Mouse (Mus musculus): ENCODE results near the gene 1810049J17Rik.
"Not testable (repeated sequence)": the region's sequence is repeated elsewhere in the genome, so short reads cannot be mapped to it uniquely, and the experiment has no call there.

The 1810049J17Rik gene

DNA sequence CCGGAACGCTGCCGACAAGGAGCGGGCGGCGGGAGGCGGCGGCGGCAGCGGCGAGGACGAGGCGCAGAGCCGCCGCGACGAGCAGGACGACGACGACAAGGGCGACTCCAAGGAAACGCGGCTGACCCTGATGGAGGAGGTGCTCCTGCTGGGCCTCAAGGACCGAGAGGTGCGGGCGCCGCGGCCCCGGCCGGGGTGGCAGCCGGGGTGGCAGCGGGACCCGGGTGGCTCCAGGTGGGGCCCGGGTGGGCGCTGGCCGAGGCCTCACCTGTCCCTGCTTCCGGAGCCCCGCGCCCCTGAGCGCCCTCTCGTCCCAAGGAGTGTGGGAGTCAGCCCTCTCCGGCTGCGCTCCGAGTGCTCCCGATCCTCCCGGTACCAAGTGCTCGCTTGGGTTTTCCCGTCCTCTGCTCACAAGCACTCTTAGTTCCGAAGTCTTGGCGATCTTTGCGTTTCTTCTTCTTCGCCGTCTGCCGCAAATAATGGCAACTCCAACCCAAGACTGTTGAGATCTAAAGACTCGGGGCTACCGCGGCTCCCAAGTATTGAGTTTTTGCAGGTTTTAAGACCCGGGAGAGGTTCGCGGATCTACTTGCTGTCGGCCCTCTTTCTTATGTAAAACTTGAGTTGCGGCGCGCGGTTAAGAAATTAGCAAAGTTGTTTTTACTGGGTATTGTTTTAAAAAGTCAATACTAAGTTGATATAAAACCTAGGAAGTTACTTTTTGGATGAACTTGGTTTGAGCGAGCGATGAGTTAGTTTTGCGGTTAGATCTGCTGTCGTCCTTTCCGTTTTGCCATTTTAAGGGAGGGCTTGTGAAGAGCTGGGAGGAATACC, at the start of gene 1810049J17Rik:
Gene 1810049J17Rik (minus strand): TSS at position 112 of the 834 bp plus-strand sequence.
- DNase-seq (ENCODE audit: low read depth, low spot score) = peak; percentile 11

DNA sequence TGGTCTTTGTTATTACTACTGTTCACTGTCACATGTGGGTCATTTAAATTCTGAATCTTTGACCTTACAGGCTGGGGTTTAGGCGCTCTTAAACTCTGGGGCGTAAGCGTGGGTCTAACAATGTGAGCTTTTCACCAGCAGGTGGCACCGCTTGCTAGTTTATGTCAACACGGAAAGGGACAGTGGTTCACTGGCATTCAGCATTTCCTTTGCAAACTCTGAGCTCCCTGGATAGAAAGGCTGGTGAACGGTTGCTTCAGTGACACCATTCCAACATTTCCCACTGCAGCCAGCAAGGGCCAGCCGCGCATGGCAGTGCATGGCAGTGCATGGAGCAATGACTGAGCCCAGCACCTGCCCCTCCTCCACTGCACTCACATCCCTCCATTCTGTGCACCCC, 49.5 kb upstream of the 1810049J17Rik start:
- peak; percentile 81 for DNase-seq (ENCODE audit: low read depth, low spot score)

GRCm38 (mm10) chr15:12370096-12370495, 48.4 kb upstream of the 1810049J17Rik start:
- DNase-seq (ENCODE audit: low read depth, low spot score) = no peak

DNA sequence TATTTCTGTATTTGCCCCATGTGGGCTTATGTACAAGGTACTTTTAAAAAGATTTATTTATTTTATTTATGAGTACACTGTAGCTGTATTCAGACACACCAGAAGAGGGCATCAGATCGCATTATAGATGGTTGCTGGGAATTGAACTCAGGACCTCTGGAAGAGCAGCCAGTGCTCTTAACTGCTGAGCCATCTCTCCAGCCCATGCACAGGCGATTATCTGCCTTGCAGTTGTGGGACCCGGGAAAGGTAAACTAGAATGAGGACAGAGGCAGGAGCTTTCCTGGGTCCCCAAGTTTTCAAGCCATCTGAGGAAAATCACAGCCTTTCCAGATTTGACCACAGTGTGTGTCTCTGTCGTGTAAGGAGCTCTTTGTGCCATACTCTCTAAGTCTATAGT, 47.2 kb upstream of the 1810049J17Rik start:
- no peak for DNase-seq (ENCODE audit: low read depth, low spot score)

DNA sequence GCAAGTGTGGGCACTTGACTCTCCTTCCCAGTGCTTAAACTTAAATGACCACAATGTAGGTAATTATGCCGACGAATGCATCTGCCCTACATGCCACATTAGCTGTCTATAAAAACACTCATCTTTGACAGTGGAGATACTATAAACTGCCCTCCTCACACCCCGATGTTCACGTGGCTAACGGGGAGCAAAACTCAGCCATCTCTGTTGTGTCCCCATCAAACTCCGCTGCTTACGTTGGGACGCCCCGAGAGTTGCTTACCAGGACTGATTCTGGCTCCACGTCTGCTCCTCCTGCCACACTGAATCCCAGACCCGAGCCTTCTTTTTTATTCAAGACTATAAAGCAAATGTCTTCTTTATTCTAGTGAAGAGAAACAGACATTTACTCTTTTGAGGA, 46.7 kb upstream of the 1810049J17Rik start:
- no peak for DNase-seq (ENCODE audit: low read depth, low spot score)

DNA sequence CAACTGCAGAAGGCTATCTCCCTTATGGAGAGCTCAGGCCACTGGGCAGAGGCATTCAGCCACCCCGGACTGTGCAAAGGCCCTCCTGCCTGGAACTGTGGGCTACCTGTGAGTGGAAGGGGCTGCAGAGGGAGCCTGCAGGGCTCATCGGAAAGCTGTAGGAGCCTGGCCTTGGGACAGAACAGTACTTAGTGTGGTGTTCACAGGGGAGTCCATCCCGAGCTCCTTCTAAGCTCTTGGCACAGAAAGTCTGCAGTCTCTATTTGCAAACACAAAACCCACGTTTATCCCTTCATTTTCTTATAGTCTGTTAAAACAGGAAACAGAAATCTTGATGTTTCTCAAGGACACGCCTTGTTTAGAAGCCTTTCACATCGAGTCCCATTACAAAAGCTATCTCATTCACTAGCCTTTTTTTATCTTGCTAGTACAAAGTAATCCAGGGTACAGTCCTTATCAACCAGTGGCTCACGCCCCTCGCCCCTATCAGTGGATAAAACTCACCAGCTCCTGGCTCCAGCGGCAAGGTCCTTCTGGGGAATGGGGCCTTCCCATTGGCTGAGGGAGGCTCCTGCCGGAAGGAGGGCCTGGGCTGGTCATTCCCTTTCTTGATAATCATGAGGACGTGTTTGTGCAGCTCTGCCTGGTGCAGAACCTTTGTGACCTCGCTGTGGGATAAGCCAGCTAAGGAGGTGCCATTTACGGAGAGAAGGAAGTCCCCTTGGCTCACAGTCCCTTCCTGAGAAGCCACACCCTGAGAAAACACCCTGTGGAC, 45.8 kb upstream of the 1810049J17Rik start:
- no peak for DNase-seq (ENCODE audit: low read depth, low spot score)

DNA sequence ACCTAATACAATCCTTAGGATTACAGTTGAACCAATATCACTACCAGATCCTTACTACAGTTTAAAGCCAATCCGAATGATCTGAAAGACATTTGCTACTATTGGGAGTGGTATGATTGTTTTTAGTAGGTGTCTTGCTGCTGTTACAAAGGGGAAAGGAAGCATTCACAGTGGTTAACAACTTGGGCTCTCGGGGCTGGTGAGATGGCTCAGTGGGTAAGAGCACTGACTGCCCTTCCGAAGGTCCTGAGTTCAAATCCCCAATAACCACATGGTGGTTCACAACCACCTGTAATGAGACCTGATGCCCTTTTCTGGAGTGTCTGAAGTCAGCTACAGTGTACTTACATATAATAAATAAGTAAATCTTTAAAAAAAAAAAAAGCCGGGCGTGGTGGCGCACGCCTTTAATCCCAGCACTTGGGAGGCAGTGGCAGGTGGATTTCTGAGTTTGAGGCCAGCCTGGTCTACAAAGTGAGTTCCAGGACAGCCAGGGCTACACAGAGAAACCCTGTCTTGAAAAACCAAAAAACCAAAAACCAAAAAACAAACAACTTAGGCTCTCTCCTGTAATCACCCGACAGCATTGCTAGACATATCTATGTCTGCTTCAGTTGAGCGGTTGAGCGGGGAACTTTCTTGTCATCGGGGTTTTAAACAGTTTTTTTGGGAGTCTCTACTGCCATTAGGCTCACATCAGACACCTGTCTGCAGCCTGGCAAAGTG, 45.0 kb upstream of the 1810049J17Rik start:
- DNase-seq (ENCODE audit: low read depth, low spot score) = not testable (repeated sequence)

- peak; percentile 28 for DNase-seq (ENCODE audit: low read depth, low spot score)
Measured at GRCm38 (mm10) chr15:12366072-12366469, 44.4 kb upstream of the 1810049J17Rik start.

DNA sequence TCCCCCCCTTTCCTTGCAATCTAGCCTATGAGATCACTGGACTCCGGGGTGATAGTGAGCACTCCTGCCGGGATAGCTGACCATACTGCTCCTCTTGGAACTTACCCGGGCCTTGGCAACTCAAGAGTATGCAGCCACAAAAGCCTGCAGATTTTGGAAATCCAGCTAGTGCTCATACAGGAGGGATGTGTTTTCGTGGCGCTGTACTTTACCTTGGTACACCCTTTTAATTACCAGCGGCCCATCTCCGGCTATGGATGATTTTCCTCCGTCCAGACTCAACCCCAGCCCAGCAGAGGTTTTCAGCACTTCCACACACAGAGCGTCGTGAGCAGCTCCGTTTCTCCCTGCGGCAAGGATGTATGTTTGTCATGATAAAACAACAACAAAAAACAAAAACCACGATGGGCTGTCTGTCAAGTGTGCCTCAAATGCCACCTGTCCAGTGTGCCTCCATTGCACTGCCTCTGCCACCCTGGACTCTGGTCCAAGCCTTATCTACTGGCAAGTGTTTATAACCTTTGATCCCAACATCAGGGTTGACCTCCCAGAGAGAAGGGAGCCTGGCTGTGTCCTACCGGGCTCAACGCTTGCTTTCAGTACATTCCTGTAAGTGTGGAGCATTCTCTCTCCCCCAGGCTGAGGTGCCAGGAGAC, 43.8 kb upstream of the 1810049J17Rik start:
- no peak for DNase-seq (ENCODE audit: low read depth, low spot score)

GRCm38 (mm10) chr15:12364096-12364495, 42.4 kb upstream of the 1810049J17Rik start:
- DNase-seq (ENCODE audit: low read depth, low spot score) = no peak

DNA sequence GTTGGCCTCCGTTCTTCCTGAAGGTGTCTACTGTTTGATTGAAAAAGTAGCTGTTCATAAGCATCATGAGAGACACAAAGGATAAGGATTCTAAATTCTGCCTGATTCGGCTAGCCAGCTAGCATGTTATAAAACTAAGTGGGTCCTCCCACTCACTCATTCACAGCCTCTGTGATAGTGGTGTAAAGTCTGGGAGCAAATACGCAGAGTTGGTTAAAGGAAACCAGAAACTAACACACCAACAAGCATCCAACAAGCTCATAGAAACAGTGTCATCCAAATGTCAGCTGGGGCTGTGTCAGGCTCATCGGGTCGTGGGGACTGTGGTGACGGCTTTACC, 41.0 kb upstream of the 1810049J17Rik start:
- DNase-seq (ENCODE audit: low read depth, low spot score) = no peak

DNA sequence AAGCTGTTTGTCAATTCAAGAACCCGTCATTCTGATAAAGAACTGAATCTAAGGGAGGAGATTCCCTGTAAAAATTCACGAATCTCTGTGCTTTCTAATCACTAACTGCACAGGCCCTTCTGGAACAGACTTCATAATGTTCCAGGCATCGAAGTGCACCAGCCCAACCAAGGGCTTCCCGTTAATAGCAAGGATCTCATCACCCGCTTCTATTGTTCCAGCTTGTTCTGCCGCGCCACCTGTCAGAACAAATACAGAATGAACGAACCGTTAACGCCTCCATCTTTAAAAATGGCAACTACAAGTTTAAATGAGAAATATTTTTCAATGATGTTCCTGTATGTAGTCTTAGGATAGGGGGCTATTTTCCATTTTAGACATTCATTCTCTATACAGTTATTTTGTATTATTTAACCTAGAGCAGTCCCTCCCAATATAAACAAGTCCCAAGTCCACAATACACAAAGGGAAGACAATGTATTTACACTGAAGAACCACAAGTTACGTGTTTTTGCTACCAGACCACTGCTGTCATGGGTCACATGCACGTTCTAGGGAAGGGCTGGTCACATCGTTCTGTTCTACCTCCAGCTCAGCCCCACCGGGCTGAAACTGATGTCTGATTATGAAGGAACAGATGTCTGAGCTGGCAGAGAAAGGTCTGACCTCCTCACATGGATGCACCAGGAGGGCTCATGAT, 40.5 kb upstream of the 1810049J17Rik start:
- no peak for DNase-seq (ENCODE audit: low read depth, low spot score)

DNA sequence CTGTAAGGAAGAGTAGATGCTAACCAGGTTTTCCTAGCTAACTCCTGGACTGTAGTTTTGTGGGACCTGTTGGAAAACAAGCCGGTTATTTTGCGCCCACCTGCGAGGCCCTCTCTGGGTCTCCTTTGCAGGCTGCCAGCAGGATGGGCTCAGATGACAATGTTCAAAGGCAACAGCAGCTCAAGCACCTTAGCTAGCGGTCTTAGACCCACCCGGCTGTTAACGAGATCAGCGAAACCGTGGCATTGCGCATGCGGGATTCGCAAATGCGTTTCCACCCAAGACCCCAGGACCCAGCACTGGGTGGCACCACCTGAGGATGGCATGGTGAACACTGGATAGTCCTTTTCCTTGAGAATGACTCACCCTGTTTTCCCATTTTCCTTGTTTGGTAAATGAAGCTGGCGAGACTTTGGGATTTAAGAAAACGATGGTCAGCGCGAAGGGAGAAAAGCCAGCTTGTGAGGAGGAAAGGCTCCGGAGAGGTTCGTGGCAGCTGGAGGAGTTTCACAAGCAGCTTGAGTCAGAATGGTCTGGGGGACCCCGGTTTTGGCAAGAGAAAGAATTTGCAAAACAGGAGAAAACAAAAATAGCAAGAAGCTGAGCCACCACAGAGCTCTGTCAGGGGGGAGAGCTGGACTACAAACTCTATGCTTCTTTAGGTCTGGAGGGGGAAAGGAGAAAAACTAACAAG, 39.0 kb upstream of the 1810049J17Rik start:
- no peak for DNase-seq (ENCODE audit: low read depth, low spot score)

DNA sequence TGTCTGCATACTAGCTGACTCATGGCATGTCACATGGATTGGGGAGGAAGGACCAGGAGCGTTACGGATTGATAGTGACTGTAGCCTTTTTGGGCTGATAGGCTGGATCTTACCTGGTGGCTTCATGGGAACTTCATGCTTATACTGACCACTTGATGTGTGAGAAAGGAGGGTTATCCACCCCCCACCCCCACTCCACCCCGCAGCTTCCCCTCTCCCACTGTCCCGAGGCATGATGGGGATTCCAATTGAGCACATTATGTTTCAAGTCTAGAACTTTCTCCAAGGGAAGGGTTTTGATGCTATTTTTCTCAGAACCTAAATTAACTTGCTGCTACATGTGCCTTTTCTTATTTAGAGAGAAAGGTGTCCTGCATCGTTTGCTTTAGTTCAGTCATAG, 36.7 kb upstream of the 1810049J17Rik start:
- no peak for DNase-seq (ENCODE audit: low read depth, low spot score)

DNA sequence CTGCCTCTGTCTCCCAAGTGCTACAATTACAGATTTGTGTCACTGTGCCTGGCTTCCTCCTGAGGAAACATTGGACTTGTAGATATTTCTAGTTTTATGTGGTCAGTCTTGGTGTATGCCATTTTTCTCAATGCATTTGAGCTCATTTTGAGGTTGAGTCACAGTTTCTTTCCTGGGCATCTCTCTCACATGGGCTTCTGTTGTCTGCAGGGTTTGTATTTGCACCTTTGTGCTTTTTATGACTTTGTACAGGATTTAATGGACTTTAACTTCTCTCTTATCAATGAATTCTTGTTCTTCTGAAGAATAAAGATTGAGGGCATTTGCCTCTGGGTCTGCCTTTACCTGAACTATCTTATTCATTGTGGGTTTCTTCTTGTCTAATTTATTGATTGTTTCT, 35.8 kb upstream of the 1810049J17Rik start:
- no peak for DNase-seq (ENCODE audit: low read depth, low spot score)

- no peak for DNase-seq (ENCODE audit: low read depth, low spot score)
Measured at GRCm38 (mm10) chr15:12355907-12356306, 34.2 kb upstream of the 1810049J17Rik start.

DNA sequence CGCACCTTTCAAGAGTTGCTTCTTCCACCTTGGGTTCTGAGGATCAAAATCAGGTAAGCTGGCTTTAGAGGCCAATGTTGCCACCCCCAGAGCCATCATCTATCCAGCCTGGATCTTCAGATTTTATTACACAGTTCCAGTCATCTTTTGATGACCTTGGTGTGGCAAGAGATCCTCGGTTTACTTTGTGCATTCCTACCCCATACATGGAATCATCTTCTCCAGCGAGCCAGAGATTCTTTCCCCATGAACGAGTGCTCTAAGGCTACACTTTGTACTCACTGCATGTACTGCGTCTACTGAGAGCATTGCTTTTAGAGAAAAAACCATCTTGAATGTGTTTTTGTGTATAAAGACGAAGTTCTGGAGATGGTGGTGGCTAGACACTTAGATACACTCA, 33.6 kb upstream of the 1810049J17Rik start:
- DNase-seq (ENCODE audit: low read depth, low spot score) = no peak

- DNase-seq (ENCODE audit: low read depth, low spot score) = no peak
Measured at GRCm38 (mm10) chr15:12354281-12354810, 32.6 kb upstream of the 1810049J17Rik start.

GRCm38 (mm10) chr15:12351470-12351869, 29.8 kb upstream of the 1810049J17Rik start:
- DNase-seq (ENCODE audit: low read depth, low spot score) = no peak

GRCm38 (mm10) chr15:12349840-12350239, 28.1 kb upstream of the 1810049J17Rik start:
- no peak for DNase-seq (ENCODE audit: low read depth, low spot score)
